Mouse (Mus musculus): ENCODE measurements around the gene Mta1.

- TF ChIP-seq GATA1 (IDR thresholded peaks at IDR 0.05; ENCODE audit: borderline replicate concordance, low read length) (no peak), TAL1 (conservative IDR thresholded peaks at IDR 0.05; ENCODE audit: low read depth, low read length) (no peak), CTCF (IDR thresholded peaks at IDR 0.05; ENCODE audit: low read depth, low read length) (no peak), GATA2 (IDR thresholded peaks at IDR 0.05; ENCODE audit: borderline replicate concordance, low read depth, low read length) (no peak)
These were observed 53.0 kb downstream of the Mta1 start for GRCm38 (mm10) chr12:113151046-113151445.
